Mouse (Mus musculus): ENCODE measurements around the gene Hyou1. TPM values are rescaled to one million over a fixed set of nuclear protein-coding genes. Genes with fewer than 3 reads are reported as not detected.
"Not testable (repeated sequence)": the region's sequence is repeated elsewhere in the genome, so short reads cannot be mapped to it uniquely, and the experiment has no call there.

Hyou1 gene
- total RNA-seq, 2 experiments from 2014 or later, result 45.1 to 77.5 TPM

- no peak for ATAC-seq (replicated peaks; ENCODE audit: low FRiP score, low TSS enrichment, poor library complexity, severe bottlenecking)
These were observed 20.0 kb downstream of the Hyou1 start for GRCm38 (mm10) chr9:44399114-44399794.

GRCm38 (mm10) chr9:44399795-44400114 is 20.5 kb downstream of the Hyou1 start:
- no peak for ATAC-seq (replicated peaks; ENCODE audit: low FRiP score, low TSS enrichment, poor library complexity, severe bottlenecking)

GRCm38 (mm10) chr9:44401081-44401480 is 21.8 kb downstream of the Hyou1 start:
- ATAC-seq (replicated peaks; ENCODE audit: low FRiP score, low TSS enrichment, poor library complexity, severe bottlenecking), result no peak

- ATAC-seq (replicated peaks; ENCODE audit: low FRiP score, low TSS enrichment, poor library complexity, severe bottlenecking), result no peak
These were observed 25.7 kb downstream of the Hyou1 start for GRCm38 (mm10) chr9:44405011-44405410.

- ATAC-seq (replicated peaks; ENCODE audit: low FRiP score, low TSS enrichment, poor library complexity, severe bottlenecking), result peak; percentile 92
These were observed 27.8 kb downstream of the Hyou1 start, which contains the start of the genes Rps25 and Trappc4 for GRCm38 (mm10) chr9:44406906-44407751. Gene Rps25, plus strand, starts transcription at chr9:44407139. Gene Trappc4, minus strand, starts transcription at chr9:44407600.

- ATAC-seq (replicated peaks; ENCODE audit: low FRiP score, low TSS enrichment, poor library complexity, severe bottlenecking), result no peak
These were observed 28.4 kb downstream of the Hyou1 start for GRCm38 (mm10) chr9:44407752-44408097.

- not testable (repeated sequence) for ATAC-seq (replicated peaks; ENCODE audit: low FRiP score, low TSS enrichment, poor library complexity, severe bottlenecking)
These were observed 29.4 kb downstream of the Hyou1 start for GRCm38 (mm10) chr9:44408693-44409092.

GRCm38 (mm10) chr9:44410647-44411336 is 31.5 kb downstream of the Hyou1 start:
- ATAC-seq (replicated peaks; ENCODE audit: low FRiP score, low TSS enrichment, poor library complexity, severe bottlenecking), result no peak

GRCm38 (mm10) chr9:44411601-44412130 is 32.4 kb downstream of the Hyou1 start:
- ATAC-seq (replicated peaks; ENCODE audit: low FRiP score, low TSS enrichment, poor library complexity, severe bottlenecking), result 0 out of 2 replicates have a peak, but pooled peaks have one; percentile 1

GRCm38 (mm10) chr9:44412306-44412705 is 33.0 kb downstream of the Hyou1 start:
- peak; percentile 16 for ATAC-seq (replicated peaks; ENCODE audit: low FRiP score, low TSS enrichment, poor library complexity, severe bottlenecking)

- ATAC-seq (replicated peaks; ENCODE audit: low FRiP score, low TSS enrichment, poor library complexity, severe bottlenecking), result peak; percentile 8; the same call in 1 of the 2 replicates
These were observed 33.5 kb downstream of the Hyou1 start for GRCm38 (mm10) chr9:44412781-44413180.

GRCm38 (mm10) chr9:44417156-44417891 is 38.0 kb downstream of the Hyou1 start:
- peak; percentile 13; the same call in 1 of the 2 replicates for ATAC-seq (replicated peaks; ENCODE audit: low FRiP score, low TSS enrichment, poor library complexity, severe bottlenecking)

GRCm38 (mm10) chr9:44417892-44418363 is 38.6 kb downstream of the Hyou1 start:
- peak; percentile 93 for ATAC-seq (replicated peaks; ENCODE audit: low FRiP score, low TSS enrichment, poor library complexity, severe bottlenecking)

GRCm38 (mm10) chr9:44418519-44419385 is 39.5 kb downstream of the Hyou1 start, which contains the start of gene Ccdc84:
Gene Ccdc84, minus strand, starts transcription at chr9:44418569.
- no peak for ATAC-seq (replicated peaks; ENCODE audit: low FRiP score, low TSS enrichment, poor library complexity, severe bottlenecking)

GRCm38 (mm10) chr9:44419730-44420129 is 40.4 kb downstream of the Hyou1 start:
- ATAC-seq (replicated peaks; ENCODE audit: low FRiP score, low TSS enrichment, poor library complexity, severe bottlenecking), result not testable (repeated sequence)

- ATAC-seq (replicated peaks; ENCODE audit: low FRiP score, low TSS enrichment, poor library complexity, severe bottlenecking), result no peak
These were observed 41.1 kb downstream of the Hyou1 start for GRCm38 (mm10) chr9:44420280-44420898.

GRCm38 (mm10) chr9:44423576-44423975 is 44.3 kb downstream of the Hyou1 start:
- no peak for ATAC-seq (replicated peaks; ENCODE audit: low FRiP score, low TSS enrichment, poor library complexity, severe bottlenecking)

Data from megakaryocyte-erythroid progenitor cell, adult 5-6 weeks (primary cell).